Mouse (Mus musculus) midbrain, embryonic 10.5 days (tissue): ENCODE data around the gene Sat2. TPM values are rescaled to one million over a fixed set of nuclear protein-coding genes. Genes with fewer than 3 reads are reported as not detected.

ENCODE experiments used
- DNase-seq: peaks from one replicate; pipeline ENCODE4 v3.0.0-alpha.2; 2017; ENCODE audit warnings: low spot score
- H3K27ac ChIP-seq: fragments of 300-500 bp; sonication (generic); replicated peaks from 2 replicates; pipeline ENCODE4 v1.5.1; 2016; ENCODE audit warnings: mild to moderate bottlenecking
- H3K27me3 ChIP-seq: fragments of 300-500 bp; sonication (generic); 2 replicates; pipeline ENCODE4 v1.6.1; 2016; ENCODE audit warnings: low read depth, mild to moderate bottlenecking; ENCODE audit not compliant: poor library complexity, severe bottlenecking
- H3K36me3 ChIP-seq: fragments of 300-500 bp; sonication (generic); 2 replicates; pipeline ENCODE4 v1.6.1; 2016; ENCODE audit warnings: mild to moderate bottlenecking, moderate library complexity
- H3K4me1 ChIP-seq: fragments of 300-500 bp; sonication (generic); 2 replicates; pipeline ENCODE4 v1.6.1; 2016
- H3K4me3 ChIP-seq: fragments of 300-500 bp; sonication (generic); 2 replicates; pipeline ENCODE4 v1.5.1; 2016; ENCODE audit warnings: mild to moderate bottlenecking, moderate library complexity
- H3K9me3 ChIP-seq: fragments of 300-500 bp; sonication (generic); replicated peaks from 2 replicates; pipeline ENCODE4 v1.6.1; 2016; ENCODE audit warnings: mild to moderate bottlenecking
- WGBS: fragments of 180-500 bp; shearing (Covaris S2); methylation state at CpG from one replicate; pipeline ENCODE4 v1.1.7; 2016; 5-methylcytosine and 5-hydroxymethylcytosine counted together
- polyA plus RNA-seq: library from polyadenylated mRNA; unstranded; fragments of >200 nt; fragmentation: Nextera tagmentation; extraction: Ambion mirVana; gene quantifications from 2 replicates; pipeline ENCODE4 v1.2.1, GENCODE M21; 2016

Sat2 gene
- polyA plus RNA-seq, 1 experiment from 2014 or later: 16.1 TPM

DNA sequence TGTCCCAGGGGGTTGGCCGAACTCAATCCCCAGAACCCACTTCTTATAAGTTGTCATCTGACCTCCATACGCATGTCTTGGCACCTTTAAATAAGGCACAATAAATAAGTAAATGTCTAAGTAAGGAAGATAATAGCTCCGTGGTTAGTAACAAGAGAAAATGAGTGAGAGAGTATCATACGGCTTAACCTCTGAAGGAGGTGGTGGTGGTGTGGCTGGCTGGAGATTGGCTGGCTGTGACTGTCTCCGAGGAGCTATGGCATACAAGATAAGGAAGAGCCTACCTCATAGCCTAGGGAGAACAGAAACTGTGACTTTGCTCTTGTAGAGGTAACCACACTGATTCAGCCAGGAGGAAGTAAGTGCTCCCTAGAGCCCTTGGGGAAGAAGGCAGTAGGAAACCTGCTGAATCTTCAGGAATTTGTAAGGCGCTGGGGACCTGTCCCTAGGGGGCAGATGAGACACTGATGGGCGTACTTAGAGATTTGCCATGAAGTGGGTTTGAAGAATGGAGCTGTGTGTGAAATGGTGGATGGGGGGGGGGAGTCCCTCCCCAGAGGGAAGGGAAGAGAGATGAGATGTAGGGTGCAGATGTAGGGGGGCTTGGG lies 36.0 kb upstream of the Sat2 start:
- 87% methylated on average over 7 of the region's 7 CpGs for WGBS
- no peaks in the 10 kb centered on the region for H3K9me3 ChIP-seq
- H3K36me3 ChIP-seq: peaks cover 73% of the 10 kb centered on the region

DNA sequence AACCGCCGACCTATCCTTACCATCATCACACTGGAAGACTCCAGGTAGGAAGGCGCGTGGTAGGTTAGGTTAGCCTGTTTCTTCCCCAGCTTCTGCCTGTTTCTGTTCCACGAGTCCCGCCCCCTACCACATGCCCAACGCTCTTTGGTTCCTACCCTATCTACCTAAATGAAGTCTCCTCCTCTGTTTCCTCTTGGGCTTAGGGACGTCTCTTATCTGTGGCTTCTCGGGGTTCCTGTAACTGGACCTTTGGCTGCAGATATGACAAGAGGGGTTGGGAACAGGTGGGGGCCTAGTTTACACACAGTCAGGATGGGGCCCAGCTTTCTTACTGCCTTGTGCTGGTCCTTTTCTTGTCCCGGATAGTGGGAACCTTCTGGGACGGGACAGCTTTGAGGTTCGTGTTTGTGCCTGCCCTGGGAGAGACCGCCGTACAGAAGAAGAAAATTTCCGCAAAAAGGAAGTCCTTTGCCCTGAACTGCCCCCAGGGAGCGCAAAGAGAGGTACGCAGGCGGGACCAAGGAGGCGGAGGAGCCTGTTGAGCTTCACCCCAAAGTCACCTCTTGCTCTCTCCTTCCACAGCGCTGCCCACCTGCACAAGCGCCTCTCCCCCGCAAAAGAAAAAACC lies 32.5 kb upstream of the Sat2 start:
- H3K27me3 ChIP-seq: no peaks in the 10 kb centered on the region
- no peak overlapping the region for H3K4me3 ChIP-seq
- no peak overlapping the region for H3K27ac ChIP-seq
- WGBS: 94% methylated on average over 22 of the region's 22 CpGs
- H3K9me3 ChIP-seq: no peaks in the 10 kb centered on the region
- DNase-seq: no peak
- peaks cover 6% of the 10 kb centered on the region; the same call in 1 of the 2 replicates for H3K4me1 ChIP-seq
- H3K36me3 ChIP-seq: peaks cover 92% of the 10 kb centered on the region

More for the DNA sequence above, 36.0 kb upstream of the Sat2 start:
- Histone ChIP-seq H3K27ac (no peak overlapping the region), H3K27me3 (no peaks in the 10 kb centered on the region), H3K4me1 (peaks cover 14% of the 10 kb centered on the region), H3K4me3 (no peak overlapping the region)
- DNase-seq: no peak

DNA sequence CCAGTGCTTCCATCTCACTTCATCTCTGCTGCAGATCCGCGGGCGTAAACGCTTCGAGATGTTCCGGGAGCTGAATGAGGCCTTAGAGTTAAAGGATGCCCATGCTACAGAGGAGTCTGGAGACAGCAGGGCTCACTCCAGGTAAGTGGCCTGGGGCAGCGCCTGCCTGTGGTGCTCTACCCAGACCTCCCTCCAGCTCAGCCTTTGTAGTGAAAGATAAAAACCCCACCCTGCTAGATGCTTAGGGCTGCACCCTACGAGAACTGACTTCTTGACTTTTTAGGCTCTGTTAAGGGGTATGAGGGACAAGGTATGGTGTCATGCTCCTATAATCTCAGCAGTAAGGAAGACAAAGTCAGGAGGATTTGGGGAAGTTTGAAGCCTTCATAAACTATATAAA lies 31.2 kb upstream of the Sat2 start:
- no peak overlapping the region for H3K4me3 ChIP-seq
- no peak for DNase-seq
- 95% methylated on average over 8 of the region's 8 CpGs for WGBS
- H3K4me1 ChIP-seq: peaks cover 6% of the 10 kb centered on the region; the same call in 1 of the 2 replicates
- H3K9me3 ChIP-seq: no peaks in the 10 kb centered on the region
- no peak overlapping the region for H3K27ac ChIP-seq
- H3K36me3 ChIP-seq: peaks cover 95% of the 10 kb centered on the region
- H3K27me3 ChIP-seq: no peaks in the 10 kb centered on the region

DNA sequence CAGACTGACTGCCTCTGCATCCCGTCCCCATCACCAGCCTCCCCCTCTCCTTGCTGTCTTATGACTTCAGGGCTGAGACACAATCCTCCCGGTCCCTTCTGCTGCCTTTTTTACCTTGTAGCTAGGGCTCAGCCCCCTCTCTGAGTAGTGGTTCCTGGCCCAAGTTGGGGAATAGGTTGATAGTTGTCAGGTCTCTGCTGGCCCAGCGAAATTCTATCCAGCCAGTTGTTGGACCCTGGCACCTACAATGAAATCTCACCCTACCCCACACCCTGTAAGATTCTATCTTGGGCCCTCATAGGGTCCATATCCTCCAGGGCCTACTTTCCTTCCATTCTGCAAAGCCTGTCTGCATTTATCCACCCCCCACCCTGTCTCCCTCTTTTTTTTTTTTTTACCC lies 30.4 kb upstream of the Sat2 start:
- WGBS: 82% methylated on average over 3 of the region's 3 CpGs
- peaks cover 90% of the 10 kb centered on the region for H3K36me3 ChIP-seq
- no peaks in the 10 kb centered on the region for H3K27me3 ChIP-seq

DNA sequence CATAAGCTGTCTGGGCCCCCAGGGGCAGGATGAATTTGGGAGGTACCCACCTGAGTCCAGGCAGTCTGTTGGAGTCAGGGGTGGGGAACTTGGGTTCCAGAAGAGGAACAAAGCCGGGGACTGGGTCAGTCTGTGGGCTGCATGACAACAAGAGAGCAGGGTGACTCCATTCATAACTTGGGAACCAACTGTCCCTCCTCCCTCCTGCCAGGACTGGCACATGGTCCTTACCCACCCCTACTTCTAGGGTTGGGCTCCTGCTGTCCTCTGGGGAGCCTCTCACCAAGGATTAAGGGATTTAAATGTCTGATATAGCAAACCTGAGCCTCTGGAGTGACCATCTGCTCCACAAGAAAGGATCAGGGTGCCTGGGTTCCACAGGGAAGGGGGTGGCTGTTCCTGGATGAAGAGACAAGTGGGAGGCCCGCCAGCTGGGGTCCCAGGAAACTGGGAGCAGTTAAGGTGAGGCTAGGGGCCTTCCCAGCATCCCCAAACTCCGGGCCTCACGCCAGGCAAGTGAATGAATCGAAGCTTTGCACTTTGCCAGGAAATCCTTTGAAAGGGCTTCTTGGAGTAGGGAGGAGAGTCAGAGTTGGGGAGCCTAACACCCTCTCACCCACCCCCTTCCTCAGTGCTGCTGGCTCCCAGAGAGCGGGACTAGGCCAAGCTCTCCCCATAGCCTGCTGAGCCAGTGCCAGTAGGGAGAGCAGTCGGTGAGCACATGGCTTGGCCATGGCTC lies 29.8 kb upstream of the Sat2 start:
- Histone ChIP-seq H3K27me3 (no peaks in the 10 kb centered on the region), H3K27ac (0 out of 2 replicates have a peak overlapping the region, but pooled peaks have one; percentile 24), H3K36me3 (peaks cover 83% of the 10 kb centered on the region), H3K9me3 (no peaks in the 10 kb centered on the region), H3K4me3 (no peak overlapping the region), H3K4me1 (peaks cover 6% of the 10 kb centered on the region; the same call in 1 of the 2 replicates)
- no peak for DNase-seq
- WGBS: 78% methylated on average over 7 of the region's 7 CpGs

More for the DNA sequence above, 30.4 kb upstream of the Sat2 start:
- H3K27ac ChIP-seq: no peak overlapping the region
- H3K9me3 ChIP-seq: no peaks in the 10 kb centered on the region
- H3K4me3 ChIP-seq: no peak overlapping the region
- peaks cover 6% of the 10 kb centered on the region; the same call in 1 of the 2 replicates for H3K4me1 ChIP-seq
- DNase-seq: no peak

DNA sequence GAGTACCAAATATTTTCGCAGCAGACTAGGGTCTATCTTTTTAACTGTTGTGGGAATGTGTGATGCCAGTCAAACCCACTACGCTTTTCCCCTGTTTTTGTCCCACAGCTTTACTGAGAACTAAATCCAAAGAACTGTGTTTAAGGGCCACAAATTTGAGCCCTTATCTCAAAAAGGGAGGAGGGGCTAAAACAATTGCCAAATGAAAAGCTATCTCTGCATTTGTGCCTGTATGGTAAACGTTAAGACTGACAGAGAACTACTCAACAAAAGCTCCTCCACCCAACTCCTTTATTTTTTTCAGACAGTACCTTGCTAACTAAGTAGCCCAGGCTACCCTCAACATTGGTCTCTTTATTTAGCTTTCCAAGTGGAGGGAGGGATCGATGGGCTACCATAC lies 29.0 kb upstream of the Sat2 start:
- no peak for DNase-seq
- 84% methylated on average over 4 of the region's 4 CpGs for WGBS
- Histone ChIP-seq H3K4me1 (peaks cover 6% of the 10 kb centered on the region; the same call in 1 of the 2 replicates), H3K9me3 (no peaks in the 10 kb centered on the region), H3K4me3 (no peak overlapping the region), H3K36me3 (peaks cover 76% of the 10 kb centered on the region), H3K27ac (no peak overlapping the region), H3K27me3 (no peaks in the 10 kb centered on the region)

DNA sequence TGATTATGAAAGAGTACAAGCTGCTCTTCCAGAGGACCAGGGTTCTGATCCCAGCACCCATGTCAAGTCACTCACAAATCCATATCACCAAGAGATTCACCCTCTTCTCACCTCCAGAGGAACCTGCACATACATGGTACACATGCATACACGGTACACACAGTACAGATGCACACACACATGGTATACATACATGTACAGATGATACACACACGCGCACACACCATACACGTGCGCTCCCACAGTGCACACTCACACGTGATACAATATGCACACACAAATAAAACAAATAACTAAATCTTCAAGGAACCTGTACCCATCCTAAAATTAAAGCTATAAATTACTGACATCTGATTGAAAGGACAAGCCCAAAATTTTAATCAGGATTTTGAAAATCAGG lies 27.0 kb upstream of the Sat2 start:
- no peaks in the 10 kb centered on the region for H3K9me3 ChIP-seq
- 96% methylated on average over 6 of the region's 6 CpGs for WGBS
- no peak overlapping the region for H3K4me3 ChIP-seq
- H3K36me3 ChIP-seq: peaks cover 56% of the 10 kb centered on the region
- H3K4me1 ChIP-seq: peaks cover 17% of the 10 kb centered on the region
- no peaks in the 10 kb centered on the region for H3K27me3 ChIP-seq
- H3K27ac ChIP-seq: no peak overlapping the region
- no peak for DNase-seq

DNA sequence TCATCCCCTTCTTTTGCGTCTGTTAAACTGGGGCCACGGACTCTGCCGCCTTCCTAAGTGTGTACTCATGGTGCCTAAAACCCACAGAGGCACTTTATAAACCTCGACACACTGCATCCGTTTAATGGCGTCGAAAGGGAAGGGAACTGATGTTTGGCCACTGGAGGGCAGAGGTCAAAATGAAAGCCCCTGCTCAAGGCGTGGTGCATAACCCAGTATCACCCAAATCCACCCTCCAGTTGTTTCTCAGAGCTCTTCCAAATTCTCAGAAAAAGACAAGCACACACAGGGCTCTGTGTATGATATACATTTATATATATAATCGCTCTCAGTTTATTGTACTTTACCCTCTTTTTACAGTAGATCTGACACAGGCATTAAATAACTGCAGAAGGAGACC lies 22.4 kb upstream of the Sat2 start:
- Histone ChIP-seq H3K36me3 (peaks cover 17% of the 10 kb centered on the region), H3K4me1 (peaks cover 28% of the 10 kb centered on the region), H3K9me3 (no peaks in the 10 kb centered on the region), H3K27ac (peak overlapping the region; percentile 81), H3K4me3 (peak overlapping the region; percentile 28), H3K27me3 (peaks cover 24% of the 10 kb centered on the region)
- 5% methylated on average over 9 of the region's 9 CpGs for WGBS
- DNase-seq: no peak

DNA sequence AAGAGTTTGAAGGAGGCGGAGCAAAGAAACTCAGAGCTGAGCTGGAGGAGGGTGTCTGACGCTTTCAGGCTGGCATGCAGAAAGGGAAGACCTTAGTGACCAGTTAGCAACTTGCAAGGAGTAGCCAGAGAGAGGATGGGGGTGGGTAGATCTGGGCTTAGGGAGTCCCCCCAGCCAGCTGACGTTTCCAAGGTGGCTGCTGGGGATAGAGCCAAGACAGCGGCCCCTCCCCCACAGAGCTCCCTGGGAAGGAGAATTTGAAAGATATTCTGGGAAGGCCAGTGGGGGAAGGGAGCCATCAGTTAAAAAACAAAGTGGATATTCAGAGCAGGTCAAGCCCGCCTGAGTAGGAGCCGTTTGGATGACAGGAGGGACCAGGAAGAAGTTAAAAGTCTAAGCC lies 21.7 kb upstream of the Sat2 start:
- Histone ChIP-seq H3K27ac (peak overlapping the region; percentile 81), H3K4me1 (peaks cover 35% of the 10 kb centered on the region), H3K9me3 (no peaks in the 10 kb centered on the region), H3K4me3 (peak overlapping the region; percentile 28), H3K27me3 (peaks cover 30% of the 10 kb centered on the region), H3K36me3 (peaks cover 10% of the 10 kb centered on the region)
- WGBS: 9% methylated on average over 6 of the region's 6 CpGs
- DNase-seq: peak; percentile 51

DNA sequence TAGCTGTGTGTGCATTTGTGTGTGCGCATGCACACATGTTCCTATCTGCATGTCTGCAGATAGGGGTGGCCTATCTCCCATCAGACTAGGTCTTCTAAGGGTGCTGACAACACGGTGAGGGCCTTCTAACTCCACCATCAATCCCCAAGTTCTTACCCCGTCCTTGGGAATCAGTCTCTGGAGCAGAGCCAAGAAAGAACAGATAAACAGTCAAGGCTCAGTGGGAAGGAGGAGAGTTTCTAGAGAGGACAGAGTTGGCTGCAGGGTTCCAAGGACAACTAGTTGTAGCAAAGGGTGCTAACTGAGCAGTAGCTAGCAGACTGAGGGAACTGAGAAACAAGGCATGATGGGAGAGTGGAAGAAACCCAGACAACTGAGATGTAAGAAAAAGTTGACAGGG lies 20.1 kb upstream of the Sat2 start:
- no peak overlapping the region for H3K27ac ChIP-seq
- WGBS: 87% methylated on average over 3 of the region's 3 CpGs
- no peaks in the 10 kb centered on the region for H3K9me3 ChIP-seq
- no peak for DNase-seq
- no peak overlapping the region for H3K4me3 ChIP-seq
- H3K36me3 ChIP-seq: 0 out of 2 replicates have a peak, but pooled peaks cover 4% of the 10 kb centered on the region
- H3K27me3 ChIP-seq: peaks cover 37% of the 10 kb centered on the region
- H3K4me1 ChIP-seq: peaks cover 45% of the 10 kb centered on the region

DNA sequence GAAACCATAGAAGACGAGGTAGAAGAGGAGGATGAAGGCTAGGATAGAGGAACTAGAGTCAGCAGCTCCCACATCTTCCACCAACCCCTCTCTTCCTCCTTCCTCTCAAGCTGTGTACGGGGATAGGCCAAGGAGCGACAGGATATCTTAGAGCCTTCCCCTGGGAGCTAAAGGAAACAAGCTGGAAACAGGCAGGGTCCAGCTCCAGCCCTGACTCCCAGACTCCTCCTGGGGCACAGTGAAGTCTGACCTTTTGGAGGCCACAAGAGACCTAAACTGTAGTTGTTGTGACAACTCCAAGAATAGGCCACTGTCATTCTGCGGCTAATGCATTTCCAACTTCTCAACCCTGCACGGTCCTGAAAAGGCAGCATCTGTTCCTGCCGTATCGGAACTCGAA lies 18.3 kb upstream of the Sat2 start:
- H3K36me3 ChIP-seq: 0 out of 2 replicates have a peak, but pooled peaks cover 4% of the 10 kb centered on the region
- H3K9me3 ChIP-seq: no peaks in the 10 kb centered on the region
- no peak for DNase-seq
- no peak overlapping the region for H3K27ac ChIP-seq
- no peak overlapping the region; the same call in 1 of the 2 replicates for H3K4me3 ChIP-seq
- H3K27me3 ChIP-seq: peaks cover 38% of the 10 kb centered on the region
- 82% methylated on average over 8 of the region's 8 CpGs for WGBS
- peaks cover 45% of the 10 kb centered on the region for H3K4me1 ChIP-seq

DNA sequence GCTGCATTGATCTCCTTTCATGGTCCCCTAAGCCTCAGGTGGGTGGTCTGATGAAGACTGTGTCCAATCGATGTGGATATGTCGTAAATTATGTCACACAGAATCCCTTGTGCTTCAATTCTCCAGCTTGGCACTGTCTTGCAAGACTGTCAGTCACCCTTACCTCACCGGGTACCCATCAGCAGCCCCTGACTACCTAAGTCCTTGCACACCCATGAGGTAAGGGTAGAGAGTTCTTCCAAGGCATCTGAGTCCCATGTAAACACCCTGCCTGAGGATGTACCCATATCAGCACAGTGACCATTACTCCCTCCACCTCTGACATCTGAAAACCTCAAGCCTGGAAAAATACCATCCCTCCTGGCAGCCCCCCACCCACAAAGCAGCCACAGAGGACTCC lies 17.5 kb upstream of the Sat2 start:
- H3K4me3 ChIP-seq: peak overlapping the region; percentile 71
- H3K36me3 ChIP-seq: 0 out of 2 replicates have a peak, but pooled peaks cover 4% of the 10 kb centered on the region
- H3K9me3 ChIP-seq: no peaks in the 10 kb centered on the region
- peak overlapping the region; percentile 83 for H3K27ac ChIP-seq
- peaks cover 38% of the 10 kb centered on the region for H3K27me3 ChIP-seq
- no peak for DNase-seq
- peaks cover 40% of the 10 kb centered on the region for H3K4me1 ChIP-seq
- WGBS: 72% methylated on average over 3 of the region's 3 CpGs
